Mouse (Mus musculus) liver, embryonic 14.5 days (tissue): ENCODE measurements around the gene Zfp970.
"Not testable (repeated sequence)": the region's sequence is repeated elsewhere in the genome, so short reads cannot be mapped to it uniquely, and the experiment has no call there.

Experiments used
- CTCF ChIP-seq: IDR thresholded peaks from 2 replicates; pipeline ENCODE4 v1.5.1; 2016; ENCODE audit warnings: antibody characterized with exemption, low read depth, control low read depth
- EP300 ChIP-seq: IDR thresholded peaks from 2 replicates; pipeline ENCODE4 v1.6.1; 2016; ENCODE audit warnings: antibody characterized with exemption, low read depth

DNA sequence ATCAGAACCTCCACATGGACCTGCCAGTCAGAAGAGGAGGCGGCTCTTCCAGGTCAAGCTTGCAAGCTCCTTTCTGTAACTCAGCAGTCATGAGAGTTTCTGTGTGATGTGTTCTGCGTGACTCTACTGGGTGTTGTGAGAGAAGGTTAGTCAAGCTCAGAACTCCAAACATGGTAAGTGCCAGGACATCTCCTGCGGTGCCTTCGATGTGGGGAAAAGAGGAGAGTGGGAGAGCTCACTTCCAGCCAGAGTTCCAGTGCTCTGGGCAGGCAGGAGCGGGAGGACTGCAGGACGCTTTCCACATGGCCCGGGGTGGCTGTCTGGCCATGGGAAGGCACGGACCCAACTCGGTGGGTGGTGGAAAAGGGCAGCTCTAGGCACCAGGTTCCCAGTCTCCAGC, at the start of gene Zfp970:
- TF ChIP-seq CTCF, EP300: not testable (repeated sequence)
